Mouse (Mus musculus) ovary, postnatal 36 days (tissue): ENCODE results near the gene Pakap.

Experiments used
- DNase-seq: peaks from one replicate; pipeline ENCODE4 v3.0.0; 2022; ENCODE audit warnings: low spot score, mixed read lengths

Gene Pakap

GRCm38 (mm10) chr4:57567666-57568206 is at the start of gene Pakap:
TSS of gene Pakap (plus strand) at chr4:57568179.
- peak; percentile 74 for DNase-seq

GRCm38 (mm10) chr4:57523456-57523855 is 44.5 kb upstream of the Pakap start:
- DNase-seq, result no peak

- no peak for DNase-seq
Measured at GRCm38 (mm10) chr4:57524461-57524860, 43.5 kb upstream of the Pakap start.

- no peak for DNase-seq
Measured at GRCm38 (mm10) chr4:57525221-57526011, 42.6 kb upstream of the Pakap start.

- no peak for DNase-seq
Measured at GRCm38 (mm10) chr4:57528296-57528695, 39.7 kb upstream of the Pakap start.

GRCm38 (mm10) chr4:57533686-57534085 is 34.3 kb upstream of the Pakap start:
- DNase-seq, result no peak

GRCm38 (mm10) chr4:57534232-57534631 is 33.7 kb upstream of the Pakap start:
- no peak for DNase-seq

- DNase-seq, result no peak
Measured at GRCm38 (mm10) chr4:57535087-57535486, 32.9 kb upstream of the Pakap start.

- DNase-seq, result no peak
Measured at GRCm38 (mm10) chr4:57538029-57538688, 29.8 kb upstream of the Pakap start.

- DNase-seq, result peak; percentile 11
Measured at GRCm38 (mm10) chr4:57543692-57544256, 24.2 kb upstream of the Pakap start.

- DNase-seq, result no peak
Measured at GRCm38 (mm10) chr4:57547785-57548184, 20.2 kb upstream of the Pakap start.

- DNase-seq, result no peak
Measured at GRCm38 (mm10) chr4:57550216-57550615, 17.8 kb upstream of the Pakap start.

GRCm38 (mm10) chr4:57557102-57557501 is 10.9 kb upstream of the Pakap start:
- no peak for DNase-seq

GRCm38 (mm10) chr4:57559438-57559837 is 8.5 kb upstream of the Pakap start:
- DNase-seq, result no peak

GRCm38 (mm10) chr4:57560010-57560409 is 8.0 kb upstream of the Pakap start:
- DNase-seq, result no peak

GRCm38 (mm10) chr4:57561055-57561454 is 6.9 kb upstream of the Pakap start:
- DNase-seq, result no peak

GRCm38 (mm10) chr4:57565283-57565682 is 2.7 kb upstream of the Pakap start:
- no peak for DNase-seq

GRCm38 (mm10) chr4:57565811-57566210 is 2.2 kb upstream of the Pakap start:
- DNase-seq, result no peak

GRCm38 (mm10) chr4:57568268-57569068 is 489 bp downstream of the Pakap start:
- no peak for DNase-seq

GRCm38 (mm10) chr4:57569069-57569355 is 1.0 kb downstream of the Pakap start:
- DNase-seq, result no peak

GRCm38 (mm10) chr4:57569711-57570110 is 1.7 kb downstream of the Pakap start:
- no peak for DNase-seq

GRCm38 (mm10) chr4:57570229-57570628 is 2.2 kb downstream of the Pakap start:
- DNase-seq, result no peak
